Comparison of ENCODE assay signal across 8 mouse cellular contexts in the genomic region with DNA sequence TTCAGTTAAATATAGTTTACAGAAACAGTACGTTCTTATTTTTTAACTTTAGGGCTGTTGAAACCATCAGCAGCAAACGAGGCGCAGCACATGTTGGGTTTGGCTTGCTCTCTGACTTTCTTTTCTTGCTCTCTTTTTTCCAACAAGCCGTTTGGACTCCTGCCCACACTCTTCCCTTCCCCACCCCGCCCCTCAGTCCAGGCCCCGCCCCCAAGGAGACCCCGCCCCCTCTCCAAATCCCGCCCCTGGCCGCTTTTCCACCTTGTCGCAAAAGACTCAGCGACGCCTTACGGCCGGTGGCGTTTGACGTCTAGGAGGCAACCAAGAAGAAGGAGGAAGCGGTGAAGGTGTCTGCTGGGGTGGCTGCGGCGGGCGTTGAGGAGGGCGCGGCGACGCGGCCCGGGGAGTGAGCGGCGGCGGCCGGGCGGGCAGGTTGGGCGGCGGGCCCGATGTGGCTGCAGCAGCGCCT. TPM values are rescaled to one million over a fixed set of nuclear protein-coding genes. Genes with fewer than 3 reads are reported as not detected.
A peak's percentile ranks its signal among the peaks of the same experiment; 100 is the strongest.
DNase-seq lines count a peak whose midpoint lies in the region; ATAC-seq and TF ChIP-seq lines count a peak whose summit lies in the region.

A gene (plus strand): TSS at position 320 of the 469 bp plus-strand sequence.

- DNase-seq in MEL-GATA-1-ER (ENCODE audit: extremely low read depth, low read depth), result peak; percentile 66
- DNase-seq in cerebellum, adult 8-10 months, result peak; percentile 75
- DNase-seq in forelimb bud, embryonic 11.5 days (ENCODE audit: low read depth, low spot score), result peak; percentile 87
- DNase-seq in layer of hippocampus, adult 9-10 months (ENCODE audit: low spot score), result peak; percentile 32
- DNase-seq in lung, postnatal 0 days (ENCODE audit: low spot score), result peak; percentile 98
- DNase-seq in ovary, postnatal 14 days (ENCODE audit: low spot score), result peak; percentile 74
- DNase-seq in thymus, postnatal 14 days, result peak; percentile 90

- peak within 1 kb of the TSS; percentile 85 for H3K27ac ChIP-seq in lung, postnatal 0 days (ENCODE audit: low read length)

- H3K4me2 ChIP-seq in lung, postnatal 0 days (replicated peaks; ENCODE audit: low read depth, low read length), result peak within 1 kb of the TSS; percentile 98

- 2% methylated on average over 18 of the region's 35 CpGs for WGBS in lung, postnatal 0 days

- peak within 1 kb of the TSS; percentile 91 for H3K4me3 ChIP-seq in lung, postnatal 0 days (ENCODE audit: low read depth, low read length)

- H3K4me1 ChIP-seq in lung, postnatal 0 days (ENCODE audit: insufficient read depth, low read depth, low read length), result peaks cover 12% of the 10 kb centered on the region; the same call in 1 of the 2 replicates

- H3K27me3 ChIP-seq in lung, postnatal 0 days (replicated peaks; ENCODE audit: insufficient read depth, low read length), result no peaks in the 10 kb centered on the region

- 0 out of 2 replicates have a peak, but pooled peaks have one; percentile 16 for TF ChIP-seq CTCF in lung, postnatal 0 days (IDR thresholded peaks at IDR 0.05)

- ATAC-seq in hematopoietic stem cell, adult 5-6 weeks (replicated peaks in 1 of 2; ENCODE audit: insufficient read depth in 1 of 2, low FRiP score in 2 of 2, low TSS enrichment in 1 of 2, low read depth in 1 of 2, poor library complexity in 2 of 2, severe bottlenecking in 2 of 2), result peak; percentile 73 to 78
- peak; percentile 71 for ATAC-seq in lung, postnatal 0 days

- peaks cover 19% of the 10 kb centered on the region for H3K36me3 ChIP-seq in lung, postnatal 0 days (ENCODE audit: insufficient read depth, low read length)

- peak within 1 kb of the TSS; percentile 63 for H3K9ac ChIP-seq in lung, postnatal 0 days (replicated peaks; ENCODE audit: low read depth)

- TF ChIP-seq EP300 in lung, postnatal 0 days (IDR thresholded peaks at IDR 0.05), result no peak

- no peaks in the 10 kb centered on the region for H3K9me3 ChIP-seq in lung, postnatal 0 days (ENCODE audit: low read length)

RNA-seq across cellular contexts. Expression of the gene that starts here (rescaled TPM):
- total RNA-seq in hematopoietic stem cell, adult 5-6 weeks (2017), result 25.0 and 31.0 TPM in 2 replicates
- polyA plus RNA-seq in lung, postnatal 0 days (2015; fragmentation: Nextera tagmentation; extraction: Ambion mirVana), result 16.4 and 16.5 TPM in 2 replicates

Comparison
In these comparisons a context has a peak if more than half of its experiments do, and no peak if none do; other contexts are left out.
1. Peak in every context shown above with its lines: DNase-seq, ATAC-seq, H3K4me3 ChIP-seq and H3K27ac ChIP-seq.
2. DNase-seq: peak in every context shown above with its lines; median percentile 98 in lung, postnatal 0 days; 90 in thymus, postnatal 14 days; 87 in forelimb bud, embryonic 11.5 days; 75 in cerebellum, adult 8-10 months; 74 in ovary, postnatal 14 days; 66 in MEL-GATA-1-ER; 32 in layer of hippocampus, adult 9-10 months.